Mouse (Mus musculus) cerebellum, postnatal 25 days (tissue): ENCODE results near the gene Pde4dip.

ENCODE experiments used
- DNase-seq, 2 experiments: peaks; one replicate each; pipeline ENCODE4 v3.0.0; 2021; ENCODE audit warnings: mixed read lengths in 2 of 2

Gene Pde4dip

DNA sequence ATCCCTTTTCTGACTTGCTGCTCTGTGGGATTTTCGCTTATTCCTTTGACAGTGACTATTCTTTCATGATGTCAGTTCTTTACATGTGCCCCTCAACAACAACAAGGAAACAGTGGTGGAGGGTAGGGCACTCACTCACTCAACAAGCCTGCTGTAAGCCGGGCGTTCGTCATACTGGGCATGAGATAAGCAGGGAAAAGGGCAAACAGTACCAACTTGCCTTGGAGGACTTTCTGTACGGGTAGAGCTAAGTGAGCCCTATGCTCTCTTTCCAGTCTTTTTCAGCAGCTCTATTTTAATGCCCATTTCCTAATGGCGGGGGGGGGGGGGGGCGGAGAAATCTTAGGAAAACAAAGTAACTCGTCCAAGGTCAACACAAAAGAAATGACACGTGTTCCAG lies 246.5 kb downstream of the Pde4dip start:
- DNase-seq: no peak

DNA sequence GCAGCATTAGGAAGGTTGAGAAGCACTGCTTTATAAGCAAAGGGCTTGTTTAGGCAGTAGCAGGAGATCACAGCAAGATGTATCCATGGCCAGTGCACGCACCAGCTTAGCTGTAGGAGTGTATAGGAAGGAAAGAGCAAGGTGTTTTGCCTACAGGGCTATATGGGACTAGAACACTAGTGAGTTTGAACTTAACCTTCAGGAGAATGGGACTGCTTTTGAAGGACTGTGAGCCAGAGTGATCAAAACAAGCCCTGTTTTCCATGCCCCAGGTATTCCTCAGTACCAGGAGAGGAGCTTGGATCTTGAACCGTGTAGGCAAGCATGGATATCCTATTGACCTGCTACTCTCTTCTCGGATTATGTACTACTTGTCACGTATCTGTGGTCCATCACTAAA lies 247.1 kb downstream of the Pde4dip start:
- DNase-seq: no peak
